Mouse (Mus musculus) left cerebral cortex, postnatal 25 days (tissue): ENCODE measurements around the gene Prl7c1. TPM values are rescaled to one million over a fixed set of nuclear protein-coding genes. Genes with fewer than 3 reads are reported as not detected.
"Not testable (repeated sequence)": the region's sequence is repeated elsewhere in the genome, so short reads cannot be mapped to it uniquely, and the experiment has no call there.

ENCODE experiments used
- DNase-seq, 2 experiments: peaks; one replicate each; pipeline ENCODE4 v3.0.0; 2022; ENCODE audit warnings: low spot score in 2 of 2, mixed read lengths in 1 of 2
- intact Hi-C: fragments of 180-260 bp; cut with DNase I; formaldehyde crosslinking; loops from one replicate; pipeline ENCODE4 v1.15.1; 2025
- total RNA-seq, 2 experiments: library from RNA; stranded (reverse); gene quantifications; 2 replicates each; pipeline ENCODE4 v1.2.3; 2021

Gene Prl7c1
- total RNA-seq: not detected

DNA sequence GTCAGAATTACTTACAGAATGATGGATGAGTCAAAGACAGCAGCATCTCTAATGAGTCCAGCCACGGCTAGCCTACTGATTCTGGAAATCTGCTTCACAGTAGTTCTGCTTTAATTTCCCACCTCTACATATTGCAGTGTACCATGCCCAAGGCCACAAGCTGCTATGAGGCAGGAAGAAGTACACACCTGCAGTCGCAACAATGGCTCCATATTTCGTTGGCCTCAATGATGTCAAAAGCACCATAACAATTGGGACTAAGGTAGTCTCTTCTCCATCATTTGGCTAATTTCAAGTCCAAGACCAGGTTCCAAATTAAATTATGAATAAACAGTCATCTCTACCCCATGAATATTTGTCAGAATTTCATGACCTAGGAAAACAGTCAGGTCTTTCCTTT, at the start of gene Prl7c1:
TSS of gene Prl7c1 (minus strand) at position 101 of the 400 bp plus-strand sequence.
- DNase-seq: not testable (repeated sequence)

DNA sequence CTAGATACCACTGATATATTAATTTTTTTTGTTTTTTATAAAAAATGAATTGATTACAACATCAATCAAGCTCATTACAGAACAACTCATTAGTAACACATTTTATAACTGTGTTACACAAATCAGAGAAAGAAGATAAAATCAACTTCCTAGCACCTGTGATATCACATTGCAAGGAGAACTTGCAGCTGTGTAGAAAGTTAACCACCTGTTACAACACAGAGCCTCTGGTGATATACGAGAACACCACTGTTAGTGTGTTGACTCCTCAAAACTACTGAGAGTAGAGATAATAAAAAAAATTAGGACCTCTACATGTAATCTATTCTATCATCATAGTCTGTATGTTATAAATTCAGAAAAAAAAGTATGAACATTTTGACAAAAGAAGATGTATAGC, 22.2 kb upstream of the Prl7c1 start:
- DNase-seq: no peak
- intact Hi-C loops: no loop called here

More for the DNA sequence above, at the start of gene Prl7c1:
- intact Hi-C loops: not testable (repeated sequence)

DNA sequence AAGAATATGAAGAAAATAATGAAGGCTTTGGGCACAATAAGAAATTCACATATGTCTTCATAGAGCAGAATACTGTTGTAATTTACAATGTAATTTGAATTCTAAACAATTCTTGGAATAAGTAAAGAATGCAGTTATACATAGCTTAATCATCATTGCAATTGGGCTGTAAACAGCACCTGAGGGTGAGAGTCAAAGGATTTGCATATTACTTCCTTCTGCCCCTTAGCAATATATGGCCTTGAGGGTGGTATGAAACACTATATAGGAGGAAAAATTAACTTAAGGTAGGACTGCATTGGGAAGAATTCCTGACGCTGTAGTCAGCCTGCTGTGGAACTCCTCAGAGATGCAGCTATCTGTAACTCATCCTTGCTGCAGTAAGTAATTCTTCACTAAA, 20.8 kb upstream of the Prl7c1 start, which contains the start of gene Prl2a1:
TSS of gene Prl2a1 (plus strand) at position 301 of the 400 bp plus-strand sequence.
- intact Hi-C loops: no loop called here

DNA sequence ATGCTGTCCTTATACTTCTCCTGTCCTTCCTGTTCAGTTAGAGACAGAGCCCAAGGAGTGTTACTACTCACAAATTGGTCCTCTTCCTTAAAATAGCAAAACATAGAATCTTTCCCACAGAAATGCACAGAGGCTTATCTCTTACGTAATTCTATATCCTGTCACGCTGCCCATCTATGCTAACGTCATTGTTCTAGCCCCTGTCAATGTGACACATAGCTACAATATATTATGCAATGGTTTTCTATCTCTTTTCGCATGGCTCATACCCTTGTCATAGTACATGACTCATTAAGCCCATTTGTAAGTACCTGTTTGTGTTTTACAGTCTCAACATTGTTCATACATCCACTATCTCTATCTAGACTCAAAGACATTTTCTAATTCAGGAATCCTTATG, 18.7 kb upstream of the Prl7c1 start:
- intact Hi-C loops: no loop called here
- DNase-seq: no peak

More for the DNA sequence above, 20.8 kb upstream of the Prl7c1 start, which contains the start of gene Prl2a1:
- no peak for DNase-seq

DNA sequence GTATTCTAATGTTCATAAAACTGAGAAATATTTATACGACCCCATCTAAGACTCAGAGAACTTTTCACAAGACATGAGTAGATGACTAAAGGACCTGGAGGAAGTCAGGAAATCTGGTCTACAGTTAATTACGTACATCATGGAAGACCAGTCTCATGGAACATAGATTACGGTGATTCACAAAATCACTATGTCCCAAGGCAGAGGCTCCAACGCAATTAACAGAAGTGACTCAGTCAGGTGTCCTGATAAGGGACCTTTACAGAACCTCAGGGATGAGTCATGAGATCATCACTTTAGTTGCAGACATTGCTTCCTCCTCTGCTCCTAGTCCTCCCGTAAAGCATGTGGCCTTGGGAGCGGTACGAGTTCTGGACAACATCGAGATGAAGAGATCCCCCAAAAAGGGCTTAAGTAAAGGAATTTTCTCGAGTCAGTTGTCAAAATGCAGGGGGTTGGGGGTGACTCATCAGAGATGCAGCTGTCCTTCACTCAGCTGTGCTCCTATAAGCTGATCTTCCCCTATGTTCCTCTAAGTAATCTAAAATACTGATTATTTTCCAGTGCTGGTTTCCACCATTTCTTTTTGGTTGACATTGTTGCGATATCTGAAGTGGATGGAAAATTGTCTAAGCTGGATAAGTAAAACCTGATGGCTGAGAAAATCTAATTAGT, 46.0 kb downstream of the Prl7c1 start:
- no peak for DNase-seq
- intact Hi-C loops: no loop called here

DNA sequence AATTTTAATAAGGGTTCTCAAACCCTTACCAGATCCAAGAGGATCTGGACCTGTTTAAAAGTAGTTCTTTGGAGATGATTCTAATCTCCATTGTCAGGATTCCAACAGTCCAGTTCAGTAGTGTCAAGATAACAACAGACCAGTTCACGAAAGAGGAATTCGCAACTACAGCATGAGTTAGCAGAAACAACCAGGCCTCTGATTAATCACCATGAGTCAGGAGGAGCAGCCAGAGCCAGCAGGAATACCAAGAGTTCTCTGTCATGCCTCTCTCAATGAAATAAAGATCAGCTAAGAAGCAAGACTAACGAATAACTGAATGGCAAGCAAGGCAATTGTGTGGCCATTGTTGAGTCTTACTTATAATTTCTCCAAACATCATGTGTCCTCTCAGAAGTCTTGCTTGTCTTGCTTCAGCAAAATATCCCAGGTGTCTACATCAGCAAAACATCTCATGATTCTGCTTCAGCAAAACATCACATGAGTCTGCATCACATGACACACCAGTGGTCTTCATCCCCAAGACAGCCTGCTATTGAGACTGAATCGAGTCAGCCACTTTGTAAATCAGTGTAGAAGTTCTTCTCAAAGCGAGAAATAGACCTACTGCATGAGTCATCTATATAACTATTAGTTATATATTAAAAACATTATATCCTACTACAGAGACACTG, 50.2 kb downstream of the Prl7c1 start:
- DNase-seq, intact Hi-C loops: not testable (repeated sequence)

DNA sequence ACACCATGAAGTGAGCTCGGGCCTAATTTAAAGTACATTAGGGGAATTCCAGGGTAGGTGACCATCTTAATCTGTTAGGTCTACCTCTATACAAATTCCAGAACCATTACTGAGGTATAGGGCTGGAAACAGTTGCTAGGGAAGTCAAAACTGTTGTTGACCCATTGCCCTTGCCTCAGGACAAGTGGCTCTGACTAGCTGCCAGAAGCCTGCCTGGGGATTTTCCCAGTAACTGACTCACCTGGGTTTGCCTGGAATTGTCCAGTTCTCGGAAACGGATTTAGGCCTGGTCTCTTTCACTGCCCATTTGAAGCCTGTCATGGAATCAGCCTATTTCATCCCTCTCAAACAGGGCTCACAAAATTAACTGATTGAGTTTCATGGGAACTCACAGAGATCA, 55.5 kb downstream of the Prl7c1 start:
- intact Hi-C loops, DNase-seq: not testable (repeated sequence)

Other genes starting within 250 kb of the Prl7c1 start
- gene Prl8a9, start 216.2 kb downstream of the Prl7c1 start, total RNA-seq: not detected
- gene Prl8a1, start 198.6 kb downstream of the Prl7c1 start, total RNA-seq: not detected
- gene Prl7b1, start 170.2 kb downstream of the Prl7c1 start, total RNA-seq: not detected
- gene Prl7a1, start 138.3 kb downstream of the Prl7c1 start, total RNA-seq: not detected
- gene Prl7a2, start 112.8 kb downstream of the Prl7c1 start, total RNA-seq: not detected
- not detected for gene Prl7d1, start 64.1 kb downstream of the Prl7c1 start, total RNA-seq
- gene Prl2a1, start 20.9 kb upstream of the Prl7c1 start, total RNA-seq: not detected
- not detected for gene Prl2c1, start 68.5 kb upstream of the Prl7c1 start, total RNA-seq
- not detected for gene Prl4a1, start 235.4 kb upstream of the Prl7c1 start, total RNA-seq